Mouse (Mus musculus) c-Kit-negative CD71-positive TER-119-positive erythroid progenitor cells, embryonic 14.5 days (primary cell): ENCODE measurements around the gene Capn5.

Experiments
- DNase-seq: peaks from one replicate; pipeline ENCODE4 v3.0.0-alpha.2; 2013; ENCODE audit warnings: low read depth, low spot score

Gene Capn5

GRCm38 (mm10) chr7:98148721-98149407, 29.2 kb downstream of the Capn5 start:
- no peak for DNase-seq

- DNase-seq = no peak
These were observed 30.3 kb downstream of the Capn5 start for GRCm38 (mm10) chr7:98147766-98148165.

DNA sequence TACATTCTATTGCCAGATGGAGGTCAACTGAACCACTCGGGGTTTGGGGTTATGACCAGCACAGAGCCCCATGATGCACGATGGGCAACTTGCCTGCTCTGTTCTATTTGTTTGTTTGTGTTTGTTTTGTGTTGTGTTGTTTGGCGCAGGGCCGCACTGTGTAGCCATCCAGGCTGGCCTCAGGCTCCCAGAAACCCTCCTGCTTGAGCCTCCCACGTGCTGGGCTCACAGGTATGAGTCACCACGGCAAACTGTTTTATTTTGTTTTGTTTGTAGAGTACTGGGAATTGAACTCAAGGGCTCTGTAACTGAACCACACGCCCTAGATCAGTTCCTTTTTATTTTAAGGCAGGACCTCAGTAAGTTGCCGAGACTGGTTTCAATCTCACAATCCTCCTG, 31.6 kb downstream of the Capn5 start:
- no peak for DNase-seq

DNA sequence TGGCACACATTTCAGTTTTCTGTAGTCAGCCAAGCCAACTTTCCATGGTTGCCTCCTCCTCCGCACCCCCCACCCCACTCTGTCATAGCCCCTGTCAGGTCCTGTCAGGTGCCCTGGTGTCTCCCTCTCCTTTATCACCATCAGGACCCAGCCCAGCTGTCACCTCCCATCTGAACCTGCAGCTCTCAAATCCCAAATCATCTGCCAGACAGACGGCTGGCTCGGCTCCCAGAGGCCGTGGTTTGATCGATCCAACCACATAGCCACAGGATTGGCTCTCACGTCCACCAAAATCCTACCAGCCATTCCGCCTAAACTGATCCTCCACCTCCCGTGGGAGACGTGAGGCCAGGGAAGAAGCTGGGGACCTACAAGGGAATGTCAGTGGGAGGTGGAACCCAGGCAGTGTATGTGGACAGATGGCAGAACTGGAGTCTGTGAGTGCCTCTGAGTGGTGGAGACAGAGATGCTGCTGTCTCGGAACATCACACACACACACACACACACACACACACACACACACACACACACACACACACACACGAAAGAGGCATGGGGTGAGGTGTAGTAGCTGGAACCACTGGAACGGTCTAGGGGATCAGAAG, 32.1 kb downstream of the Capn5 start:
- no peak for DNase-seq

GRCm38 (mm10) chr7:98145402-98145801, 32.7 kb downstream of the Capn5 start, which contains the start of gene Omp:
Omp (minus strand) TSS chr7:98145502.
- no peak for DNase-seq

- DNase-seq = no peak
These were observed 35.4 kb downstream of the Capn5 start for GRCm38 (mm10) chr7:98142648-98143047.

- no peak for DNase-seq
These were observed 35.8 kb downstream of the Capn5 start for GRCm38 (mm10) chr7:98142247-98142646.

- DNase-seq = no peak
These were observed 36.9 kb downstream of the Capn5 start for GRCm38 (mm10) chr7:98141206-98141605.

- no peak for DNase-seq
These were observed 37.5 kb downstream of the Capn5 start for GRCm38 (mm10) chr7:98140597-98140996.

GRCm38 (mm10) chr7:98139216-98139615, 38.9 kb downstream of the Capn5 start:
- no peak for DNase-seq

DNA sequence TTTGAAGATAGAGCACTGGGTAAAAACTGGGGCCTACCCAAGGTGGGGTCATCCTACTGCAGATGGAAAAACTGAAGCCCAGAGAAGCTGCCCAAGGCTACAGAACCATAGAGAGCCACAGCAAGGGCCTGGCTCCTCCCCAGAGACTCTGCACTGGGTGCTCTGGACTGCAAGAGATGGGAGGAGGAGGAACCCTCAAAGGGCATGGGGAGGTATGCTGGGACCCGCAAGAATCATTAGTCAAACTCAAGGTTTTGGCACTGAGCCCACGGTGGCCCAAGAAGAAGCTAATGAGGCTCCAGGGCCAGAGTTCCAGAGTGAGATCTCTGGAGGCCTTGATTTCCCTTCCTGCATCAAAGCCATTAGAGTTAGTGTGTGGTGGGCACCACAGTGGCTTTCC, 40.1 kb downstream of the Capn5 start:
- no peak for DNase-seq

- DNase-seq = no peak
These were observed 40.5 kb downstream of the Capn5 start for GRCm38 (mm10) chr7:98137583-98137982.

GRCm38 (mm10) chr7:98131751-98132150, 46.3 kb downstream of the Capn5 start:
- no peak for DNase-seq

GRCm38 (mm10) chr7:98125473-98125872, 52.6 kb downstream of the Capn5 start:
- peak; percentile 39 for DNase-seq

DNA sequence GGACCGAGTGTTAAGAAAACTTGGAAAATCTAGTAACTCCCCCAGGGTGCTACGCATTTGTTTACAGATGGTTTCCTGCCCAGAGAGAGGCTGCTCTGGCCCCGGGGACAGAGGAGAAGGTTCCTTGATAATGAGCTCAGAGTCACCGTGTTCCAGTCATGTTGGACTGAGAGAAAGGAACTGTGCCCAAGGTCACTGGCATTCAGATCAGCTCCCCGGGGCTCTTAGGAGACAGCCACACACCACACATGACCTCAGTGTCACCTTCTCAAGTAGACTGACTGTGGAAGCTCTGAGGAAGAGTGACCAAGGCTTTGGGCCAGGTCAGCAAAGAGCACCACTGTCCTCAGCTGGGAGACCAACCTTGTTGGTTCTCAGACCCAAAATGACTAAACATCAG, 53.4 kb downstream of the Capn5 start:
- DNase-seq = no peak

DNA sequence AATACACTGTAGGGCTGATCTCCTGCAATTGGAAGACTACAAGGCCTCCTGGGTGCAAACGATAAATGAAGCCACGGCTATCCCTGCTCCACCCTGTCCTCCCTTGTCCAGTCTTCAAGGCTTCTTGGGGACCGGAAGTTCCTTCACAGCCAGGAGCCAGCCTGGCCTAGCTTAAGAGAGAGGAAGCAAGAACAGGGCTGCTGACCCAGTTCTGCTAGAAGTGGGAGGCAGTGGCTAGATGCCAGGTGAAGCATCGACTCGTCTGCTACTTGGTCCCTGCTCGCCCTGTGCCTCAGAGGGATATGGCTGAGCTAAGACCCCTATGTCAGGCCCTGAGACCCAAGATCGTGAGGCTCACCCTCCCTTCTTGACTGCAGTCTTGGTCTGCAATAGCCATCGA, 56.4 kb downstream of the Capn5 start:
- no peak for DNase-seq

GRCm38 (mm10) chr7:98121241-98121640, 56.8 kb downstream of the Capn5 start:
- DNase-seq = no peak

DNA sequence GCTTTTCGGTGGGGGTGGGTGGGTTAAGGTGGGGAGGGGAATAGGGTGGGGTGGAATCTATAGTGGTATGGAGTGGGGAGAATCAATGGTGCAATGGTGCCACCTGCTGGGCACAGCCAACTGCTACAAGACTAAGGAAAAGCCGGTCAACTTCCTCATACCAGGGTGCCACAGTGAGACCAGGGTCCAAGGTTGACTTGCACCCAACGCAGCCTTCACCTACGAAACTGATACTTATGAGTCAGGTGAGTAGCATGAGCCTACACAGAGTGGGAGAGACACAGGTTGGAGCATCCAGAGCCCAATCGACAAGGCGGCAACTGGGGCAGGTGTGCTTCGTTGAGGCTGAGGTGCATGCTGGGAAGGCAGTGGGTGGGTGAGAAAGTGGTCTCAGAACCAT, 57.7 kb downstream of the Capn5 start:
- peak; percentile 36 for DNase-seq

- no peak for DNase-seq
These were observed 58.2 kb downstream of the Capn5 start for GRCm38 (mm10) chr7:98119961-98120232.

DNA sequence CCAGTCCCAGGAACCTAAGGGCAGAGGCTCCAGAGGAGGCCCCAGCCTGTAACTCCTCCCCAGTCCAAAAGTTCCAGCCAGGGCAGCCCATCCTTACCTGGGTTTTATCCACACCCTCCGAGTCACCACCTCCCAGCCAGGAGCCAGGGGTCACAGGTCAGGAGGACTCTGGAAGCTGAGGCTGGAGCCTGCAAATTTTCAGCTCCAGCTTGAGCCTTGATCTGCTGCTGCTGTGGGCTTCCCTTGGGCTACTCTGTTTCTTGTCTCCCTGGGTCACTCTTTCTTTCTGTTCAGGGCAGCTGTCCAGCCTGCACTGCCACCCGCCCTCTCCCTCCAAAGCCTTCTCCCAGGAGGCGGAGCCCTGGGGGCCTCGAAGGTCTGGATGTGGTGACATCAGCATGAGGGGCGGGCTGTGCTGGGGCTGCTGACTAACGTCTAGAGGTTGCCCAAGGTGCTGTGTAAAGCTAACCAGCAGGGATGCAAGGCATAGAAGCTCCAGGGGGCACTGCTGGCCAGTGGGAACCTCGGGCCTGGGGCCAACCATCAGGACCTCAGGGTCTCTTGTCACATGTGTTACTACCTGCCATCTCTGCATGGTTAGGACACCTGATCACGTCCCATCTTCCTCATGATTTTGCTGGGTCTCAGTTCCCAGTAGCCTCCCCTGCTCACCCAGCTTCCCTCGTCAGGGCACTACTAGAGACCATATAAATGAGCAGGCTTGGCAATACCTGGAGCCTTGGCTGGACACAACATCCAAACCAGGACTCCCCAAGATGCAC, 58.7 kb downstream of the Capn5 start, which contains the start of gene Myo7a:
TSS of gene Myo7a (minus strand) at position 346 of the 782 bp plus-strand sequence.
- DNase-seq = no peak

DNA sequence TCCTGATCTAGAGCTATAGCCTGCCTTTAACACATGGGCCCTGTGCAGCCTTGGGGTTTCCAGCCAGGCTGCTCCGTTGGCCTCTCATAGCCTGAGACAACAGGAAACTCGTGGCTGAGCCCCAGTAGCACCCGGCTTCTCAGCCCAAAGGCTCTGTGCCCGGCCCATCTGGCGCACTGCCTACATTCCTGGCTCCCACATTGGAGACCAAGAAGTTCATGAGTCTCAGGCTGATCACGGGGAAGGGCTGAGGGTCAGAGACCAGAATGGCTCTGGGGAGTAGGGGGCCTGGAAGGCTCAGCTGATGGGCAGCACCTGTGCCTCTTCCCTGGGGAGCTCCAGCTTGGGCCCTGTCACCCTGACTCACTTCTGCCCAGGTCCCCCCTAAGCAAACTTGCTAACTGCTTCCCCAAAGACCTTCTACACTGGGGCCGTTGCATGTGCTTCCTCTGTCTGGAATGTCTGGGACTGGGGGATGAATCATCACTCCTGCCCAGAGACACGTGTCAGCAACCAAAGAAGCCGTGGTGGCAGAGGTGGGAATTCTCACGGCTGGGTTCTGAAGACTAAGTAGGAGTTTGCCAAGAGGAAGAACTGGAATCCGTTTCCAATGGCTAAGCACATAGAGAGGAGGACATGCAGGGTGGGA, 60.9 kb downstream of the Capn5 start:
- DNase-seq = no peak

DNA sequence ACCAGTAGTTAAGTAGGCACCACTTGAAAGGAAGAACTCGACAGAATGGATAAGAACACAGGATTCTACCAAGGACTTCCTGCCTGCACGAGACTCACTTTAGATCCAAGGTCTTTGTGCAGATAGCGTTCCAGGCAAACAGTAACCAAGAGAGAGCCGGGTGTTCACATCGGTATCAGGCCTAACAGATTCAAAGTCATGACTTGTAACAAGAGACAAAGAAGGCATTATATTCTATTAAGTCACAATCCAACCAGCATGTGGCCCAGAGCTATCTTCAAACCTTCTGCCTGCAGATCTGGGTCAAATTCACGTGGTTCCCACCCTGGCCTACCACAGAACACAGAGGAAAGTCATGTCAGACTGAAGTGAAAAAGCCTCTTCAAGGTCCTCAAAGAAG, 63.4 kb downstream of the Capn5 start:
- DNase-seq = no peak
